Mouse (Mus musculus) CD4-positive naive resting alpha-beta T cell, adult 76 days (primary cell): ENCODE measurements around the gene Psma1. TPM values are rescaled to one million over a fixed set of nuclear protein-coding genes. Genes with fewer than 3 reads are reported as not detected.

ENCODE experiments used
- total RNA-seq: library from RNA; stranded (reverse); gene quantifications from one replicate; pipeline ENCODE4 v1.2.4, GENCODE M21; 2023

Gene Psma1
- total RNA-seq, result 80.4 TPM

DNA sequence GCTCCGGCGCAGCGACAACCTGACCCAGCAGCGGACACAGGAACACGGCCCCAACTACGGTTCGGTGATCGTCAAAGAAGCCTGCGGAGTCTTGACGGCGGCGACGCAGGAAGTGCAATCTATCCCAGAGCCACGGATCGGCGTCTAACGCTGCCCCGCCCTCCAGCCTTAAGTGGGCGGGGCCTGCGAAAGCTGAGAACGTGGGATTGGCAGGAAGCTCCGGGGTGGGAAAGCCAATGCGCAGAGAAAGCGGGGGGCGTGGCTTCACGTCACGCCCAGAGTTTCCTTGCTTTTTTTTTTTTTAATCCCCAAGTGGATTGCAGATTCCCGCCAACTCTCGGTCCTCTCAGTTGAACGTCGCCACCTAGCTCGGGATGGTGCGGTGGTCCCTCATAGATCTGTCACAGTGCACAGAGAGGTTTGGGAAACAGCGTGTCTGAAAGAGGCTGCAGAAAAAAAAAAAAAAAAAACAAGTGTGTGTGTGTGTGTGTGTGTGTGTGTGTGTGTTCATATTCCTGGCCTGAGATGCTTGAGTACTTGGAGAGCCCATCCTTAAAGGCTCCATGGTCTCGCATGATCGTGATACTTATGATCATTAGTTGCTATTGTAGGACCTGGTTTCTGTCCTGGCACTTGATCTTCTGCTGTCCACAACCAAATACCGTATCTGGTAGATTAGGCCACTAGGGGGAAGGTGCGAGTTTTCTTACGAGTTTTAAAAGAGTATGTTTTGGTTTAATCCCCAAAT lies at the start of gene Psma1:
Gene Psma1 (minus strand): TSS at position 114 of the 748 bp plus-strand sequence.

DNA sequence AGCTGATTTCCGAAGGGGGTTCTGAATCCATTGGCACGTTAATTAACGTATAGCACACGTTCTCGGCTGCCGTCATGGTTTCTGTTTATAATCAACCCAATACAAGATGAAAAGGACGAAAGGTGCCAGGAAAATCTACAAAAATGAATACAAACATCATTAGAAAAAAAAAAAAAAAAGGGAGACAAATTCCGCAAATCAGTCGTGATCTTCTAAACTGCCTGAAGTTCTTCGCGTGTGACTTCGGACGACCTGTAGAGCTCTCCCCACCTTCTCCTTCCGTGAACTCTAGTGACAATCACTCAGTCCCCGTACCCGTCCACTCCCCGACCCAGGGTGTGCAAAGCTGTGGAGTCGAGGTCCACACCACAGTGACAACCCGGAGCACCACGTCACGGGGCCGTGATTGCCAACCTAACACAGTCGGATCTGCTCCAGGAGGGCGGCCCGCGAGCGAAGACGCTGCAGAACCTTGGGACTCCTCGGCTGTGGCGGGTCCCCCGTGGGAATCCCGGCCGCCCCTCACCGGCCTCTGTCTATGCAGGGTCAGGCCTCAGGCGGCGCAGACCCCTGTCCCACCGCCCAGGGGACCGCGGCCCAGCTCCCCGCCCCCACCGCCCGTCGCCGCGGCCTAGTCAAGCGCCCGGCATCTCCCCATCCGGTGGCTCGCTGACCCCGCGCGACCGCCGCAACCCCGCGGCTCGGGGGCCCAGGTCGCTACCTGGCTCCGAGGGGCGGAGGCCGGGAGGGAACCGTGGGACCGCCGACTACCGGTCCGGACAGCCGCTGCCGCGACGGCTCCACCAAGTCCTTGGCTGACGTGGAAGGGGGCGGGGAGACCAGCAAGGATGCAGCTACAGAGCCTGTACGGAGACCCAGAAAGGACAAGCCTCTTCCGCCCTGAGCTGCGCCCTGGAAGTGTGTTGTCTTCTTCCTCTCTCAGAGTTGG lies 21.8 kb downstream of the Psma1 start, which contains the start of gene Copb1:
Gene Copb1 (minus strand): TSS at position 827 of the 949 bp plus-strand sequence.

Other genes starting within 250 kb of the Psma1 start
- 124 TPM for gene Rras2, start 158.3 kb downstream of the Psma1 start, total RNA-seq
- gene Copb1, start 21.4 kb downstream of the Psma1 start, total RNA-seq, result 87.1 TPM
- 119 TPM for gene Pde3b, start 139.2 kb upstream of the Psma1 start, total RNA-seq